Mouse (Mus musculus) CH12F3 (cell line): Measurements from ENCODE around the gene Pacsin3.

Experiments
- in situ Hi-C: fragments of 300-500 bp; cut with MboI; formaldehyde crosslinking; loops from 2 replicates; pipeline ENCODE4 v1.14.3; 2020; ENCODE audit warnings: low sequenced_read_pairs

Pacsin3 gene

DNA sequence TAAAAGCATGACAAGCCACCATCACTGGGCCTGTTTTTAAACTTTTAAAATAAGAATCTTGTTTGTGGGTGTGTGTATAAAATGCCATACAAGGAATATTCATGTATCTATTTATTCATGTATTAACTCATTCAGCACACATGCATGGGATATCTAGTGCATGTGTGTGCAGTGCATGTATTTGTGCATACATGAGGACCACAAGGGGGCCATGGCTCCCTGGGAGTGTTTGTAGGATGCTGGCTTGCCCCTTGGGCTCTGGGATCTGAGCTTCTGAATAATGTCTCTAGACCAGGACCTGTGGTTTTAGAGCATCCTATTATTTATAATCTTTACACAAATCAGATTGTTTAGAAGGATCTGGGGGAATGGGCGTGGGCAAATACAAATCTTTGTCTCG, 45.0 kb downstream of the Pacsin3 start:
- in situ Hi-C loops, result no loop called here

DNA sequence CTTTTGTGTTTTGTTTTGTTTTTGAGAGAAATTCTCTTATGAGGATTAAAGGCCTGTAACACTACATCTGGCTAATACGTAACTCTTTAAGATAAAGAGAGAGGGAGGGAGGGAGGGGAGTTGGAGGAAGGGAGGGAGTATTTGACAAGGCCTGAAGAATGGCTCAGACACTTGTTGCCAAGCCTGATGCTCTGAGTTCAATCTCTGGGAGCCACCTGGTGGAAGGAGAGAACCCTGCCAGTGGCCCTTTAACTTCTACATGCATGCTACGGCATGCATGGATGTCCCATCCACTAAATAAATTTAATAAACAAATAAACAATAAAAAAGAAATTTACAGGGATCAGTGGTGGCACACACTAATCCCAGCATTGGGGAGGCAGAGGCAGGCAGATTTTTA, 46.1 kb downstream of the Pacsin3 start:
- in situ Hi-C loops, result no loop called here

DNA sequence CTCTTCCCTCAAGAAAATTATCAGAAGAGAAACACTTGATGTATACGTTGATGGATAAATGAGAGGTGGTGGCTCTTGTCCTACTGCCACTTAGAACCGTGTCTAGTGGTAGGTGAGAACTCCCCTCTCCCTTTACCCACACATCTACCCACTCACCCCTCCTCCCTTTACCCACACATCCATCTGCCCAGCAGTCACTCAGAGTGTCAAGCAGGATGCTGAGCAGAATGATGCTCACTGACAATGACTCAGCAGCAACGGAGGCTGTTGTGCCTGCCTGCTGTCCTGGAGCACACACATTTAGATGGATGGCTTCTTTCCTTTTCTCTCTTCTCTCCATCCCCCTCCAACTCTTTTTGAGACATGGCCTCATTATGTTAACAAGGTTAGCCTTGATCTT, 47.1 kb downstream of the Pacsin3 start:
- in situ Hi-C loops, result no loop called here

DNA sequence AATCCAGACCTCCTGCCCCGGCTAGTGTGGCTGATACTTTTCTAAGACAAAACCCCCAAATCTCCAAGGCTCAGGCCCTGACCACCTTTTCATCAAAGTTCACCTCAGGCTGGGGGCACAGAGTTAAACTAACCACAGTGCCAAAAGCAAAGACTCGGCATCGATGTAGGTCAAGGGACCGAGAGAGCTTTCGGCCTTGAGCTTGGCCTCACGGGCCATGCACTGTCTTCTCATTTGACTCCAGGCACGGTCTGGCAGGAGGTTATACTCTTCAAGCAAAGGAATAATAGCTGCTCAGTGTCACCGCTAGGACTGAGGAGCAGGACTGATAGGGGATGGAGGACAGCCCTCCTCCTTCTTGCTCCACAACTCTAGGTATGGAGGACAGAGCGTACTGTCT, 50.2 kb downstream of the Pacsin3 start:
- in situ Hi-C loops, result no loop called here

DNA sequence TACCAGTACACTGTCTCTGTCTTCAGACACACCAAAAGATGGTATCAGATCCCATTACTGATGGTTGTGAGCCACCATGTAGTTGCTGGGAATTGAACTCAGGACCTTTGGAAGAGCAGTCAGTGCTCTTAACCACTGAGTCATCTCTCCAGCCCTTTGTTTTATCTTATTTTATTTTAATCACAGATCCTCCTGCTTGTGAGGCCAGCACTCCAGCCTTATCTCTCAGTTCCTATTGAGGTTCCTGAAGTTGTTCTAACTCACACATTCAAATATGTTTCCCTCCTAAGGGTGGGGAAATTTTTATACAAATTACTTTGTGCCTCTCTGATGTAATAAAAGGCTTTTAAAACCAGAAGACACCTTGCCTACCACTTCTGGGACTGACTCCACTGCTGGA, 50.8 kb downstream of the Pacsin3 start:
- in situ Hi-C loops, result no loop called here

DNA sequence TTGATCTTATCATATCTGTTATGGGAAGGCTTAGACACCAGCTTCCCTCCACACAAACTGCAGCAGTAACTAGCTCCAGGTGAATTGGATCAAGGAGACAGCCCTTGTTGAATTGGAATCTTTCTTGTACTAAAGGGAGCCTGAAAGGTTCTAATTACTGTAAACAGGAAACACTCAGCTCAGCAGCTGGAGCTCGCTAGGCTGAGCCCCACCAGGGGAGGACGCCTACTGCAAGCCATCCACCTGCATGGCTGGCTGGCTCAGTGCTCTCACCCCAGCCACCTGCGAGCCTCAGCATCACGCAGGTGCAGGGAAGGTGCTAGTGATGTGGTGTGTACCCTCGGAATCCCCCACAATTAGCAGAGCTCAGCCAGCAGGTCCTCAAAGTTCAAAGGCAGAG, 52.9 kb downstream of the Pacsin3 start:
- in situ Hi-C loops, result no loop called here

DNA sequence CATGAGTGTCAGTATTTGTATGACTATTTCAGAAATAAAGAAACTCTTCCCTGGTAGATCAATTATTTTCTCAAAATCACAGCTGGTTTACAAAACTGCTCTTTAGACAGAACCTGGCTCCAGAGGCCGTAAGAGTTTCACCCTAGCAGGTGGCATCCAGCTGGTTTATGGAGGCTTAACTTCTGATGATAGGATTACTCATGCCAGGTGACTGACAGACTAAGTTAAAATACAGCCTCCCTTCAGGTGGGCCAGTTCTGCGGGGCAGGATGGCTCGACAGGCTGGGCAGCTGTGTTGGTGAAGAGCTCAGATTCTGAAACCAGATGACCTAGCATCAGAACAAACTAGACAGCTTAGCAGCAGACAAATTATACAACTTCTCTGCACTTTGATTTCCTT, 53.8 kb downstream of the Pacsin3 start:
- in situ Hi-C loops, result no loop called here

DNA sequence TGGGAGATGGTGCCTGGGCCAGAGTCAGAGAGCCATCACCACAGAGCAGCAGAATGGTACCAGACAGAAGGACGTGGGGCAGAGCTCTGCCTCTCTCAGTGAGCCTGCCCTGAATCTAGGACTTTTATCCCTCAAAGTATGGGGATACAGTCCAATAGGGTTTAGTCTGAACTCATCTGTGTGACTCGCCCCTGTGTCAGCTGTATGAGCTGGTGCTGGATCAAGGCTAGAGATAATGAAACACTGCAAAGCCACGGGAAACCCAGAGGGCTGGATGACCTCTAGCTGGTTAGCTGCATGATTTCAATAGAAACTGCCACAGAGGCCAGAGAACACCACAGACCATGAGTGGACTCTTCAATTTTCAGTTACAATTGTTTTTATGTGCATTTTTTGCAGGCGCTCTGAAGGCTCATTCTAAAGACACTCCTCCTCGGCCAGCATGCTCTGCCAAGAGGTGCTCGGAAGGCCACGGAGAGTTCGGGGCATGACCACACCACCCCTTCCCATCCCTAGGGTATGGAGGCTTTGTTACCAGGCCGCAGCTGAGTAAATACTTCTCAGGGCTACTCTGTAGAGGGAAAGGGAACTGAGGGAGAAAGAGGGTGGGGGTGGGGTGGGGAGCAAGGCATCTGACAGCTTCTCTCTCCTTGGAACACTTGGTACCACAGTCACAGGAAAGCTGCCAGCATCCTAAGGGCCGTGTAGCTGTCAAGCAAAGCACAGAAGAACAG, 57.0 kb downstream of the Pacsin3 start:
- in situ Hi-C loops, result no loop called here

DNA sequence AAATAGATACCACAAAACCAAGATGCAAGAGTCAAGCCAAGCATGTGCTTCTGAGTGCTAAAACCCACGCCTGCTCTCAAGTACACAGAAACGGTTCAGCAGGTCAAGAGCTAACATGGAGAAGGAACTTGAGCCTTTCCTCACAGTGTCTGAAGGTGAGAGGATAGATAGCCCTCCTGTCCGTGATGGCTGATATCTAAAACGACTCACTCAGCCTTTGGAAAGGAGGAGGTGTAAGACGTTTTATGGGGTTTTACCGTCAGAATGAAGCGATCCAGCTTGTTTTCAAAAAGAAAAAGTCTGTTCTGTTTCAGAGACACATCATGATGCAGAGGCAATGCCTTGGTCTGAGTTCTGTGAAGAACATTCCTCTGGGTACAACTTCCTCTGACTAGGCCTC, 58.4 kb downstream of the Pacsin3 start:
- in situ Hi-C loops, result no loop called here
